Mouse (Mus musculus): ENCODE data around the gene Hist2h2aa1.

DNA sequence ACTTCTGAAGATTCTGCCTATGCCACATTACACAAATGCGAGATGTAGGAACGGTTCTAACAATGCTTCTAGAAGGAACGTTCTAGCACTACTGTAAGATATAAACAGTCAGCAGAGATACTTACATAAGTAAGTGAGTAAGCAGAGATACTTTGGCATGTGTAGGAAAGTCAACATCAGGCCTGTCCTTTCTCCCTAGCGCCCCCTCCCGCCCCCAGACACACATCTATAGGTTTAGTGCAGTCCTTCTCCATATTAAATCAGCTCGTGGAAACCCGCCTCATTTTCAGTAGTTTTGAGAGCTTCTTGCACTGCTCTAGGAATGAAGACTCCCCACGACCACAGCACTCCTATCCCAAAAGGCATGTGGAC is 32.1 kb downstream of the Hist2h2aa1 start:
- TF ChIP-seq CTCF (IDR thresholded peaks at IDR 0.05; ENCODE audit: insufficient read depth, low read length) (no peak), POLR2A (IDR thresholded peaks at IDR 0.05; ENCODE audit: borderline replicate concordance, extremely low read depth, low read depth, low read length) (no peak)

Data from lung, adult 2 months (tissue).